Mouse (Mus musculus) hindbrain, postnatal 0 days (tissue): ENCODE data around the gene Dock7. TPM values are rescaled to one million over a fixed set of nuclear protein-coding genes. Genes with fewer than 3 reads are reported as not detected.

Experiments used
- ATAC-seq: fragments of 200-750 bp; cut with Nextera tagmentation; 2 replicates; pipeline ENCODE4 v1.8.0; 2017; ENCODE audit warnings: mild to moderate bottlenecking, moderate TSS enrichment, moderate library complexity
- DNase-seq: peaks from one replicate; pipeline ENCODE4 v3.0.0-alpha.2; 2015; ENCODE audit warnings: low spot score
- H3K27ac ChIP-seq: fragments of 300-500 bp; sonication (generic); 2 replicates; pipeline ENCODE4 v1.5.1; 2014; ENCODE audit warnings: mild to moderate bottlenecking
- H3K27me3 ChIP-seq: fragments of 300-500 bp; sonication (generic); 2 replicates; pipeline ENCODE4 v1.6.1; 2014; ENCODE audit warnings: low read length, mixed read lengths; ENCODE audit not compliant: insufficient read depth
- H3K36me3 ChIP-seq: fragments of 300-500 bp; sonication (generic); 2 replicates; pipeline ENCODE4 v1.6.1; 2014; ENCODE audit warnings: low read length, mixed read lengths; ENCODE audit not compliant: insufficient read depth
- H3K4me1 ChIP-seq: fragments of 300-500 bp; sonication (generic); 2 replicates; pipeline ENCODE4 v1.6.1; 2014; ENCODE audit warnings: antibody characterized with exemption, low read length, mixed read lengths; ENCODE audit not compliant: insufficient read depth
- H3K4me2 ChIP-seq: fragments of 300-500 bp; sonication (generic); 2 replicates; pipeline ENCODE4 v1.6.1; 2014; ENCODE audit warnings: low read depth, mild to moderate bottlenecking, low read length, moderate library complexity, mixed read lengths
- H3K4me3 ChIP-seq: fragments of 300-500 bp; sonication (generic); 2 replicates; pipeline ENCODE4 v1.5.1; 2014; ENCODE audit warnings: low read length
- H3K9ac ChIP-seq: fragments of 300-500 bp; sonication (generic); replicated peaks from 2 replicates; pipeline ENCODE4 v1.6.1; 2014; ENCODE audit warnings: mild to moderate bottlenecking, low read length, moderate library complexity, mixed read lengths
- H3K9me3 ChIP-seq: fragments of 300-500 bp; sonication (generic); 2 replicates; pipeline ENCODE4 v1.6.1; 2016; ENCODE audit warnings: low read length, mixed read lengths
- CTCF ChIP-seq: IDR thresholded peaks from 2 replicates; pipeline ENCODE4 v1.5.1; 2016; ENCODE audit warnings: antibody characterized with exemption, control low read depth, low read depth
- WGBS: fragments of 180-500 bp; shearing (Covaris S2); extraction: QIAGEN DNeasy Blood & Tissue Kit; methylation state at CpG from one replicate; pipeline ENCODE4 v1.1.7; 2014; 5-methylcytosine and 5-hydroxymethylcytosine counted together
- polyA plus RNA-seq: library from polyadenylated mRNA; unstranded; fragments of >200 nt; fragmentation: Nextera tagmentation; extraction: Ambion mirVana; gene quantifications from 2 replicates; pipeline ENCODE4 v1.2.1, GENCODE M21; 2015
- total RNA-seq: library from RNA; depleted of rRNA; stranded (reverse); fragments of >200 nt; gene quantifications from 2 replicates; pipeline ENCODE4 v1.2.3, GENCODE M21; 2014

Gene Dock7
- total and polyA plus RNA-seq, 2 experiments from 2014 or later, result 31.4 to 72.8 TPM

DNA sequence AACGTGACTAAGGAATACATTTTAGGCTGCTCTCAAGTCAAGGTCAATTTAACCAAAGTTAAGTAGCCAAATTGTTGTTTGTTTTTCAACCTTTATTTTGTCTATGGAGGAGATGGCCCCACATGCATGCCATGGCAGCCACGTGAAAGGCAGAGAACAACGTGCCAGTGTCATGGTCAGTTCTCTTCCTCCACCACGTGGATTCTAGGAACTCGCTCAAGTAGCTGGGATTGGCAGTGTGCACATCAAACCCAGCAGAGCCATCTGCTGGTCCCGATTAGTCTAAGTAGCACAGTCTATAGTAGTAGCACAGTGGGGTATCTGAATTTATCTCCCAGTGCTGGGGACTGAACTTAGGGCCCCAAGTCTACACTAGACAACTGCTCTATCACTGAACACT is 51.9 kb downstream of the Dock7 start:
- Histone ChIP-seq H3K27me3 (no peaks in the 10 kb centered on the region), H3K9ac (no peak overlapping the region), H3K4me3 (no peak overlapping the region), H3K27ac (no peak overlapping the region), H3K9me3 (no peaks in the 10 kb centered on the region), H3K36me3 (peaks cover 24% of the 10 kb centered on the region), H3K4me2 (no peak overlapping the region), H3K4me1 (no peaks in the 10 kb centered on the region)
- DNase-seq (no peak), ATAC-seq (no peak)
- 71% methylated on average over 6 of the region's 6 CpGs for WGBS
- no peak for TF ChIP-seq CTCF

- H3K36me3 ChIP-seq, result peaks cover 22% of the 10 kb centered on the region
- ATAC-seq (no peak), DNase-seq (no peak)
- no peak overlapping the region for H3K4me2 ChIP-seq
- 66% methylated on average over 5 of the region's 5 CpGs for WGBS
- H3K4me3 ChIP-seq, result no peak overlapping the region
- H3K9ac ChIP-seq, result no peak overlapping the region
- no peaks in the 10 kb centered on the region for H3K9me3 ChIP-seq
- no peaks in the 10 kb centered on the region for H3K27me3 ChIP-seq
- H3K4me1 ChIP-seq, result no peaks in the 10 kb centered on the region
- TF ChIP-seq CTCF, result no peak
- no peak overlapping the region for H3K27ac ChIP-seq
These were observed 56.2 kb downstream of the Dock7 start for GRCm38 (mm10) chr4:99064524-99064923.

DNA sequence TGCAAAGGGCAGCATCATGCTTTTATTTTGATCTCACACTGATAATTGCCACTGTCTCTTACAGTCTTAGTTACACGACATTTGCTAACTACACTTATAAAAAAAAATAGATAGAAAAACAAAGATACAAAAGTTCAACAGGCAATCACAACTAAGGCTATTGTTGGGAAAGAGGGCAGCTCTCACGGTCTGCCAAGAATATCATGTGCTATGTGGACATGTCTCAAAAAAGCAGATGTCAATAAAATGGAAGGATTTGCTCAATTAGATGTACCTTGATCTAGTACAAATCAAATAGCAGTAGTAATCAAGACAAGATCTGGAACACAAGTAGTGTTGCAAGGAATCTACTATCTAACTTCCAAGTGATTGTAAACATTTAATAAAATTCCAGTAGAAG is 72.1 kb downstream of the Dock7 start:
- TF ChIP-seq CTCF, result no peak

DNA sequence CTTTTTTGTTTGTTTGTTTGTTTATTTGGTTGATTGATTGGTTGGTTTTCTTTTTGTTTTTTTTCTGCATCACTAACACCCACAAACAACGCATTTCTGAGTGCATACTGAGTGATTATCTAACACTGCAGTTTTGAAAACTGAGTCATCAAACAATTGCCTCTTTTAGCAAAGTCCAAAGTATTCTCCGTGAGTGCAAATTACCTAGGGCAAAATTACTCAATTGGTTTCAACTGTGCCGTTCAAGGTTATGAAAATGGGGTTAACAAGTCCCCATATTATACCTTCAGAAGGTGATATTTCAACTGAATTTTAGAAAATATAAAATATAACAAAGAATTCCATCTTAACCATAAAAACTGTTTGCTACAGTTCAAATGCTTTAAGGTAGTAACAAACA is 74.2 kb downstream of the Dock7 start:
- 75% methylated on average over 3 of the region's 3 CpGs for WGBS
- Histone ChIP-seq H3K9me3 (no peaks in the 10 kb centered on the region), H3K27ac (no peak overlapping the region), H3K9ac (no peak overlapping the region), H3K36me3 (no peaks in the 10 kb centered on the region; the same call in 1 of the 2 replicates), H3K4me3 (no peak overlapping the region), H3K27me3 (no peaks in the 10 kb centered on the region), H3K4me1 (no peaks in the 10 kb centered on the region), H3K4me2 (no peak overlapping the region)
- DNase-seq, result no peak
- TF ChIP-seq CTCF, result no peak
- no peak for ATAC-seq

More for the DNA sequence above, 72.1 kb downstream of the Dock7 start:
- Histone ChIP-seq H3K27me3 (no peaks in the 10 kb centered on the region), H3K4me3 (no peak overlapping the region), H3K9ac (no peak overlapping the region), H3K36me3 (no peaks in the 10 kb centered on the region; the same call in none of the 2 replicates), H3K9me3 (no peaks in the 10 kb centered on the region), H3K4me2 (no peak overlapping the region), H3K4me1 (no peaks in the 10 kb centered on the region), H3K27ac (no peak overlapping the region)
- WGBS, result 85% methylated on average over 2 of the region's 2 CpGs
- ATAC-seq, result no peak
- no peak for DNase-seq

DNA sequence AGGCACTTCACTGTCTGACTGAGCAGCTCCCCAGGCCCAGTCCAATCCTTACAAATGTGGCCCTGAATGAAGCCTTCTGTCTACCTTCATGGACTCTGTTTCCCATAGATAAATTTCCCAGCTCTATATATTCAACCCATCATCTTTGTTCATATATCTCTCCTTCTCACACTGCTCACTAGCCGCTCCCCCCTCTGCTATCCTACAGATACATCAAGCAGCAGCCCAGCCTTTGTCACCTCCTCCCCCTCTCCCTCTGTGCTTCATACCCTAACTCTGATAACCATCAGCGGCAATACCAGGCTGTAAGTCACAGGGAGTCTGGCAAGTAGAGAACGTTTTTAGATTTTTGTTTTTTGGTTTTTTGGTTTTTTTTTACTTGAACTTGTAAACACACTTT is 75.9 kb downstream of the Dock7 start:
- Histone ChIP-seq H3K4me2 (no peak overlapping the region), H3K27me3 (no peaks in the 10 kb centered on the region), H3K27ac (no peak overlapping the region), H3K9me3 (no peaks in the 10 kb centered on the region), H3K4me1 (no peaks in the 10 kb centered on the region), H3K4me3 (no peak overlapping the region), H3K9ac (no peak overlapping the region), H3K36me3 (no peaks in the 10 kb centered on the region; the same call in 1 of the 2 replicates)
- 84% methylated on average over 3 of the region's 3 CpGs for WGBS
- ATAC-seq (no peak), DNase-seq (no peak)
- no peak for TF ChIP-seq CTCF

DNA sequence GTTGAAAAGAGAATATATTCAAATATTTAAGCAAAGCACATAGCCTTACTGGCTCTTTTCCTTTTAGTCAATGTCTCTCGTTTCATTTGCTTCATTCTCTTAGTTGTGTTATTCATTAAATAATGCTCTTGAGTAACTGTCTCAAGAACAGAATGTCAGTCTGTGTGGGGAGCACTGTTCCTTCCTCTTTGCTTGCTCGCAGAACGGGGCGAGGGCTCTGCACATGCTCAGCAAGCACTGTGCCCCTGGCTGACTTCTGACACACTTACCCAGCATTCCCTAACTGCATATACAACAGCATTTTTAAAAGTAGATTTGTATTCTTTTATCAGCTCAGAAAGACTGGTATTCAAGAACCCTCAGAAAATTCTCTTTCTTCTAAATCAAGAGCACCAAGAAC is 87.8 kb downstream of the Dock7 start:
- no peaks in the 10 kb centered on the region for H3K27me3 ChIP-seq
- no peak overlapping the region for H3K27ac ChIP-seq
- H3K4me2 ChIP-seq, result no peak overlapping the region
- 66% methylated on average over 4 of the region's 4 CpGs for WGBS
- H3K4me3 ChIP-seq, result no peak overlapping the region
- no peaks in the 10 kb centered on the region for H3K9me3 ChIP-seq
- H3K36me3 ChIP-seq, result no peaks in the 10 kb centered on the region
- no peak overlapping the region for H3K9ac ChIP-seq
- ATAC-seq (no peak), DNase-seq (no peak)
- H3K4me1 ChIP-seq, result no peaks in the 10 kb centered on the region
- no peak for TF ChIP-seq CTCF

DNA sequence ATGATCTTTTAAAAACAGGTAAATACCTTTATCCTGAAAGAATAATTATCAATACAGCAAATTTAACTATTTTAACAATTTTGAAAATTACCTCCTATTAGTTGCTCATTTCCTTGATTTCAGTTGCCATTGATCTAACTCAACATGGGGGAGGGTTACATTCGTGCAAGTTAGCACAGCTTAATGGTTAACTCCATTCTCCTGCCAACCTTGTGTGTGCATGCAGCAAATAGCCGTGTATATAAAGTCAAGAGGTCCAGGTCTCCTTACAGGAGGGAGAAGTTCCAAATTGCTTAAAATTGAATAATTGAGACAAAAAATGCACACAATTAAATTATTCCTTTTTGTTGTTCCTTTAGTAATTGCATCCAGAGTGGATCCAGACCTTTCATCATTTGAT is 90.0 kb downstream of the Dock7 start, which contains the start of gene Angptl3:
Angptl3 (plus strand) TSS at position 269 of the 400 bp plus-strand sequence.
- Histone ChIP-seq H3K4me2 (no peak within 1 kb of the TSS), H3K4me1 (no peaks in the 10 kb centered on the region), H3K9me3 (no peaks in the 10 kb centered on the region), H3K27me3 (no peaks in the 10 kb centered on the region), H3K27ac (no peak within 1 kb of the TSS), H3K4me3 (no peak within 1 kb of the TSS), H3K36me3 (no peaks in the 10 kb centered on the region), H3K9ac (no peak within 1 kb of the TSS)
- DNase-seq (no peak), ATAC-seq (no peak)
- 75% methylated on average over 2 of the region's 2 CpGs for WGBS
- no peak for TF ChIP-seq CTCF
